Mouse (Mus musculus) testis, adult 2 months (tissue): ENCODE results near the gene Tefm.
"Not testable (repeated sequence)": the region's sequence is repeated elsewhere in the genome, so short reads cannot be mapped to it uniquely, and the experiment has no call there.

ENCODE experiments used
- CTCF ChIP-seq: fragments of 200-500 bp; IDR thresholded peaks from 2 replicates; pipeline ENCODE4 v1.5.1; 2012; ENCODE audit warnings: low read depth, mild to moderate bottlenecking, inconsistent platforms, low read length, moderate library complexity; ENCODE audit not compliant: control insufficient read depth, insufficient read depth, insufficient replicate concordance
- POLR2A ChIP-seq: fragments of 200-500 bp; IDR thresholded peaks from 2 replicates; pipeline ENCODE4 v1.6.1; 2012; ENCODE audit warnings: low read depth, mild to moderate bottlenecking, inconsistent platforms, low read length, moderate library complexity; ENCODE audit not compliant: control insufficient read depth

GRCm38 (mm10) chr11:80185441-80185976 is 43.5 kb upstream of the Tefm start:
- not testable (repeated sequence) for TF ChIP-seq CTCF, POLR2A
